Mouse (Mus musculus) liver, embryonic 11.5 days (tissue): Measurements from ENCODE around the gene Sctr. TPM values are rescaled to one million over a fixed set of nuclear protein-coding genes. Genes with fewer than 3 reads are reported as not detected.

ENCODE experiments used
- ATAC-seq: fragments of 200-750 bp; cut with Nextera tagmentation; replicated peaks from 2 replicates; pipeline ENCODE4 v1.8.0; 2017; ENCODE audit warnings: moderate number of reproducible peaks, mild to moderate bottlenecking, moderate TSS enrichment, moderate library complexity; ENCODE audit not compliant: low FRiP score
- DNase-seq: peaks from one replicate; pipeline ENCODE4 v3.0.0-alpha.2; 2017; ENCODE audit warnings: low spot score
- H3K27ac ChIP-seq: fragments of 300-500 bp; sonication (generic); 2 replicates; pipeline ENCODE4 v1.5.1; 2014; ENCODE audit warnings: mild to moderate bottlenecking, low read depth, low read length, control low read depth
- H3K27me3 ChIP-seq: fragments of 300-500 bp; sonication (generic); replicated peaks from 2 replicates; pipeline ENCODE4 v1.6.1; 2014; ENCODE audit warnings: low read length, mixed read lengths; ENCODE audit not compliant: control insufficient read depth, insufficient read depth
- H3K36me3 ChIP-seq: fragments of 300-500 bp; sonication (generic); 2 replicates; pipeline ENCODE4 v1.6.1; 2014; ENCODE audit warnings: mild to moderate bottlenecking, low read length, moderate library complexity, mixed read lengths; ENCODE audit not compliant: control insufficient read depth, insufficient read depth
- H3K4me1 ChIP-seq: fragments of 300-500 bp; sonication (generic); replicated peaks from 2 replicates; pipeline ENCODE4 v1.6.1; 2014; ENCODE audit warnings: low read length, mixed read lengths; ENCODE audit not compliant: control insufficient read depth, insufficient read depth
- H3K4me2 ChIP-seq: fragments of 300-500 bp; sonication (generic); 2 replicates; pipeline ENCODE4 v1.6.1; 2014; ENCODE audit warnings: mild to moderate bottlenecking, control low read depth, moderate library complexity
- H3K4me3 ChIP-seq: fragments of 300-500 bp; sonication (generic); 2 replicates; pipeline ENCODE4 v1.5.1; 2014; ENCODE audit warnings: low read depth, low read length, control low read depth
- H3K9ac ChIP-seq: fragments of 300-500 bp; sonication (generic); 2 replicates; pipeline ENCODE4 v1.6.1; 2014; ENCODE audit warnings: low read depth, low read length, control low read depth
- H3K9me3 ChIP-seq: fragments of 300-500 bp; sonication (generic); 2 replicates; pipeline ENCODE4 v1.6.1; 2016; ENCODE audit warnings: low read length, inconsistent platforms, mixed read lengths; ENCODE audit not compliant: control insufficient read depth
- WGBS: fragments of 180-500 bp; shearing (Covaris S2); extraction: QIAGEN DNeasy Blood & Tissue Kit; methylation state at CpG from one replicate; pipeline ENCODE4 v1.1.7; 2014; 5-methylcytosine and 5-hydroxymethylcytosine counted together
- polyA plus RNA-seq: library from polyadenylated mRNA; unstranded; fragments of >200 nt; fragmentation: Nextera tagmentation; extraction: Ambion mirVana; gene quantifications from 2 replicates; pipeline ENCODE4 v1.2.1, GENCODE M21; 2014

The Sctr gene
- polyA plus RNA-seq, 1 experiment from 2014 or later, result not detected

GRCm38 (mm10) chr1:120066625-120067024, 59.9 kb downstream of the Sctr start:
- WGBS, result 61% methylated on average over 3 of the region's 3 CpGs
- Histone ChIP-seq H3K36me3 (no peaks in the 10 kb centered on the region), H3K27ac (peak overlapping the region; percentile 61; the same call in 1 of the 2 replicates), H3K9me3 (no peaks in the 10 kb centered on the region), H3K9ac (no peak overlapping the region), H3K4me1 (peaks cover 2% of the 10 kb centered on the region; the same call in 1 of the 2 replicates), H3K4me2 (no peak overlapping the region), H3K27me3 (no peaks in the 10 kb centered on the region), H3K4me3 (no peak overlapping the region)
- DNase-seq (no peak), ATAC-seq (no peak)

DNA sequence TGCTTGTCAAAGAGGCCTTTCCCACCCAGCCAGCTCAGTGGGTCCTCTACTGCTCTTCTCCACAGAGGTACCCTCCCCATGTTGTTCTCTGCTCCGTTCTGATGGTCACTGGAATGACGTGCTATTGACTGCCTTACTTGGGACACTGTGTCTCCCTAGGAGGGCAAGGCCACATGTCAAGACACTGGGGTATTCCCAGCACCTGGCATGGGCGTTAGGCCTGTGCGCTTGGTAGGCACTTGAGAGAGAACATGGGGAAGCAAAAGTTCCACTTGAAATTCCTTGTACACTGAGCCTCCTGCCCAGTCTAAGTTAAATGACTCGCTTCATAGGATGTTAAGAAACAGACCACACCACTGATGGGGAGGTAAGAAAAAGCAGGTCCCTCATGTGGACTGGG, 62.4 kb downstream of the Sctr start:
- ATAC-seq (no peak), DNase-seq (no peak)
- Histone ChIP-seq H3K9me3 (no peaks in the 10 kb centered on the region), H3K4me3 (no peak overlapping the region), H3K36me3 (no peaks in the 10 kb centered on the region), H3K4me2 (no peak overlapping the region), H3K27me3 (no peaks in the 10 kb centered on the region; the same call in 1 of the 2 replicates), H3K4me1 (peaks cover 11% of the 10 kb centered on the region), H3K9ac (no peak overlapping the region), H3K27ac (no peak overlapping the region)
- 85% methylated on average over 5 of the region's 5 CpGs for WGBS

DNA sequence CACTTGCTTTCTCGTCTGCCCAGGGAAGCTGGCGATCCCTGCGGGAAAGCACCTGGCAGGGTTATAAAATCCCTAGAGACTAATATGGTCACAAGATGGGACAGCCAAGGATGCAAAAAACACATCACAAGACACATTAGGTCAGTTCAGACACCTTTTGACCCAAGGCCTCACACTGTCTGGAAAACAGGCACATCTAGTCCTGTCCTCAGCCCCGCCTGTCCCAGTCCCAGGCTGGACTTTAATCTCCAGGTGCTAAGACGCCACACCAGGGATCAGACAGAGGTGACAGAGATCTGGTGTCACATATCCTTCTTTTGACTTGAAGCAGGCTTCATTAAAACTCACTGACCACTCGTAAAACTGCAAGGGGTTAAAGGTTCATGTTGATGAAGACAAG, 63.5 kb downstream of the Sctr start:
- Histone ChIP-seq H3K27me3 (no peaks in the 10 kb centered on the region; the same call in 1 of the 2 replicates), H3K9me3 (no peaks in the 10 kb centered on the region), H3K4me2 (no peak overlapping the region), H3K9ac (no peak overlapping the region), H3K4me1 (peaks cover 11% of the 10 kb centered on the region), H3K4me3 (no peak overlapping the region), H3K36me3 (no peaks in the 10 kb centered on the region), H3K27ac (no peak overlapping the region)
- DNase-seq (no peak), ATAC-seq (no peak)
- 60% methylated on average over 6 of the region's 6 CpGs for WGBS

DNA sequence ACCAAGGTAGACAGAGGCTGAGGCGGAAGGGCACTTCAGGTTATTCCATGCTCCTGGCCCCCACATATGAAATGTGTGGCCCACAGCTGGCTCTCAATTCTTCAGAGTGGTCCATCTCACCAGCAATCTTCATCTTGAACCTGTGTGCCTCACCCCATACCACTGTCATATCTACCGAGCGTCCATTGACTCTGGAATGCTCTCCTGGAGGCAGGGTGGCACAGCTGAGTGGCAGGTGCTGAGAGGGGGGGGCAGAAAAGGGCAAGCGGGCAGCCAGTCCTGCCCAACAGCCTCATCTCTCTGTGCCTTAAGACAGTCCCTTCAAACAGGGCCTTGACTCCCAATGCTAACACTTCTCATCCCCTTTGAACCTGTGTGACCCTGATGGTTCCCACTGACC, 64.4 kb downstream of the Sctr start:
- peaks cover 11% of the 10 kb centered on the region for H3K4me1 ChIP-seq
- H3K4me3 ChIP-seq, result no peak overlapping the region
- ATAC-seq, result no peak
- no peak overlapping the region for H3K27ac ChIP-seq
- H3K9ac ChIP-seq, result no peak overlapping the region
- 80% methylated on average over 4 of the region's 4 CpGs for WGBS
- no peaks in the 10 kb centered on the region for H3K9me3 ChIP-seq
- no peak for DNase-seq
- H3K4me2 ChIP-seq, result no peak overlapping the region
- H3K27me3 ChIP-seq, result no peaks in the 10 kb centered on the region; the same call in 1 of the 2 replicates
- no peaks in the 10 kb centered on the region for H3K36me3 ChIP-seq

DNA sequence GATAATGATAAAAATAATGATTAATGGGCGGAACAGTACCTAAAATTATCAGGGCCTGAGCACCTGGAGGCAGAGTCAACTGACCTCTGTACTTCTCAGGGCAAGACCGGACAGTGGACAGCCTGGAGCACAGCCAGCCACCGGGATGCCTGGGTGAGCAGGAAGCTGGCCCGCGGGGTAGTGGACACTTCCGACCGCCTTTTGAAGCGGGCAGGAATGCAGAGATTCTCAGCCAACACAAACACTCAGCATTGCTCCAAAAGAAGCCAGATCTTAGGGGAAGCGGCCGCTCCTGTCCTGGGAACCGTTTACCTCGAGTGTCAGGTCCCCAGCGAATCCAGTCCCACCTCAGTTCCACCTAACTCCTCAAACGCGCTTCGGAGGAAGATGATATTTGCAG, 66.2 kb downstream of the Sctr start:
- no peaks in the 10 kb centered on the region for H3K9me3 ChIP-seq
- ATAC-seq (no peak), DNase-seq (no peak)
- WGBS, result 9% methylated on average over 16 of the region's 16 CpGs
- H3K27me3 ChIP-seq, result no peaks in the 10 kb centered on the region; the same call in 1 of the 2 replicates
- peak overlapping the region; percentile 70 for H3K4me2 ChIP-seq
- H3K9ac ChIP-seq, result peak overlapping the region; percentile 30; the same call in 1 of the 2 replicates
- H3K36me3 ChIP-seq, result no peaks in the 10 kb centered on the region
- peaks cover 9% of the 10 kb centered on the region for H3K4me1 ChIP-seq
- H3K27ac ChIP-seq, result no peak overlapping the region
- peak overlapping the region; percentile 39 for H3K4me3 ChIP-seq

GRCm38 (mm10) chr1:120073519-120074306, 67.0 kb downstream of the Sctr start, which contains the start of gene Tmem37:
Gene Tmem37 (minus strand): TSS chr1:120074074.
- H3K4me3 ChIP-seq, result peak within 1 kb of the TSS; percentile 39
- 2% methylated on average over 40 of the region's 40 CpGs for WGBS
- peak; percentile 82 for ATAC-seq
- peaks cover 10% of the 10 kb centered on the region for H3K4me1 ChIP-seq
- H3K27ac ChIP-seq, result 0 out of 2 replicates have a peak within 1 kb of the TSS, but pooled peaks have one; percentile 21
- H3K9ac ChIP-seq, result peak within 1 kb of the TSS; percentile 30
- DNase-seq, result peak; percentile 81
- H3K36me3 ChIP-seq, result no peaks in the 10 kb centered on the region
- H3K9me3 ChIP-seq, result no peaks in the 10 kb centered on the region
- H3K27me3 ChIP-seq, result no peaks in the 10 kb centered on the region; the same call in 1 of the 2 replicates
- H3K4me2 ChIP-seq, result peak within 1 kb of the TSS; percentile 70

- Histone ChIP-seq H3K4me2 (peak overlapping the region; percentile 70), H3K27ac (0 out of 2 replicates have a peak overlapping the region, but pooled peaks have one; percentile 21), H3K9ac (no peak overlapping the region), H3K4me1 (peaks cover 12% of the 10 kb centered on the region), H3K4me3 (peak overlapping the region; percentile 39), H3K27me3 (no peaks in the 10 kb centered on the region; the same call in 1 of the 2 replicates), H3K36me3 (no peaks in the 10 kb centered on the region), H3K9me3 (no peaks in the 10 kb centered on the region)
- ATAC-seq (0 out of 2 replicates have a peak, but pooled peaks have one; percentile 13), DNase-seq (no peak)
- 29% methylated on average over 4 of the region's 4 CpGs for WGBS
These were observed 67.6 kb downstream of the Sctr start for GRCm38 (mm10) chr1:120074307-120074702.

GRCm38 (mm10) chr1:120074931-120075330, 68.2 kb downstream of the Sctr start:
- no peak overlapping the region for H3K27ac ChIP-seq
- 76% methylated on average over 4 of the region's 4 CpGs for WGBS
- no peak for ATAC-seq

More at GRCm38 (mm10) chr1:120074931-120075330, 68.2 kb downstream of the Sctr start:
- Histone ChIP-seq H3K36me3 (no peaks in the 10 kb centered on the region), H3K9ac (no peak overlapping the region), H3K9me3 (no peaks in the 10 kb centered on the region), H3K4me1 (peaks cover 12% of the 10 kb centered on the region), H3K4me3 (no peak overlapping the region), H3K4me2 (no peak overlapping the region), H3K27me3 (no peaks in the 10 kb centered on the region; the same call in 1 of the 2 replicates)
- DNase-seq, result no peak
